8 mouse cellular contexts compared by ENCODE assay signal in genomic region chr5:35893093-35893804, GRCm38 (mm10). TPM values are rescaled to one million over a fixed set of nuclear protein-coding genes. Genes with fewer than 3 reads are reported as not detected.
DNase-seq lines count a peak whose midpoint lies in the region; ATAC-seq and TF ChIP-seq lines count a peak whose summit lies in the region.

Gene Afap1, plus strand, starts transcription at chr5:35893319.

- WGBS in forebrain, embryonic 15.5 days = under 1% methylated on average over 49 of the region's 49 CpGs
- under 1% methylated on average over 49 of the region's 49 CpGs for WGBS in large intestine, adult 2 months
- WGBS in liver, embryonic 16.5 days (ENCODE audit: insufficient replicate concordance) = 1% methylated on average over 49 of the region's 49 CpGs
- under 1% methylated on average over 49 of the region's 49 CpGs for WGBS in neural tube, embryonic 12.5 days
- under 1% methylated on average over 49 of the region's 49 CpGs for WGBS in stomach, postnatal 0 days

- no peak for TF ChIP-seq EP300 in ES-Bruce4 (IDR thresholded peaks at IDR 0.05; ENCODE audit: insufficient read depth, low read depth, low read length)
- TF ChIP-seq EP300 in stomach, postnatal 0 days (optimal IDR thresholded peaks at IDR 0.05) = no peak

- H3K36me3 ChIP-seq in ES-Bruce4 (ENCODE audit: control insufficient read depth, insufficient read depth, low read length, poor library complexity, severe bottlenecking) = no peaks in the 10 kb centered on the region
- no peaks in the 10 kb centered on the region for H3K36me3 ChIP-seq in forebrain, embryonic 15.5 days
- no peaks in the 10 kb centered on the region for H3K36me3 ChIP-seq in liver, embryonic 16.5 days (ENCODE audit: control insufficient read depth, insufficient read depth)
- H3K36me3 ChIP-seq in neural tube, embryonic 12.5 days = no peaks in the 10 kb centered on the region
- H3K36me3 ChIP-seq in stomach, postnatal 0 days (ENCODE audit: control insufficient read depth, insufficient read depth, low read length) = no peaks in the 10 kb centered on the region

- peak; percentile 95 for ATAC-seq in forebrain, embryonic 15.5 days (replicated peaks)
- peak; percentile 89 for ATAC-seq in liver, embryonic 16.5 days (ENCODE audit: low read depth)
- peak; percentile 94 for ATAC-seq in neural tube, embryonic 12.5 days (ENCODE audit: low FRiP score, low read depth)
- peak; percentile 96 for ATAC-seq in stomach, postnatal 0 days (ENCODE audit: low FRiP score, low TSS enrichment)

- DNase-seq in cerebellum, adult 11-12 months = peak; percentile 99
- DNase-seq in heart, postnatal 14 days = peak; percentile 100
- DNase-seq in large intestine, adult 2 months (ENCODE audit: low read depth, low spot score) = peak; percentile 82
- peak; percentile 100 for DNase-seq in stomach, postnatal 0 days (ENCODE audit: low spot score)

- intact Hi-C loops in heart, postnatal 14 days (cut with DNase I) = loop anchor here (5.0 kb wide), 1 partner anchor 34 kb away; no protein-coding TSS in a partner anchor

- peak within 1 kb of the TSS; percentile 60 for H3K9ac ChIP-seq in ES-Bruce4 (ENCODE audit: low read depth, poor library complexity, severe bottlenecking)
- peak within 1 kb of the TSS; percentile 96 for H3K9ac ChIP-seq in forebrain, embryonic 15.5 days (replicated peaks)
- peak within 1 kb of the TSS; percentile 58 for H3K9ac ChIP-seq in liver, embryonic 16.5 days (ENCODE audit: low read depth, low read length)
- H3K9ac ChIP-seq in neural tube, embryonic 12.5 days = peak within 1 kb of the TSS; percentile 87
- peak within 1 kb of the TSS; percentile 95 for H3K9ac ChIP-seq in stomach, postnatal 0 days (ENCODE audit: low read length)

- H3K27ac ChIP-seq in ES-Bruce4 (ENCODE audit: insufficient read depth, low read length) = no peak within 1 kb of the TSS
- H3K27ac ChIP-seq in forebrain, embryonic 15.5 days (replicated peaks) = peak within 1 kb of the TSS; percentile 78
- H3K27ac ChIP-seq in liver, embryonic 16.5 days (ENCODE audit: low read length) = no peak within 1 kb of the TSS
- H3K27ac ChIP-seq in neural tube, embryonic 12.5 days = peak within 1 kb of the TSS; percentile 50; the same call in 1 of the 2 replicates
- peak within 1 kb of the TSS; percentile 83 for H3K27ac ChIP-seq in stomach, postnatal 0 days (replicated peaks)

- TF ChIP-seq POLR2A in ES-Bruce4 (IDR thresholded peaks at IDR 0.05; ENCODE audit: insufficient read depth, low read length) = no peak

- H3K9me3 ChIP-seq in ES-Bruce4 (replicated peaks; ENCODE audit: control insufficient read depth, insufficient read depth, low read length, poor library complexity, severe bottlenecking) = no peaks in the 10 kb centered on the region
- H3K9me3 ChIP-seq in forebrain, embryonic 15.5 days = no peaks in the 10 kb centered on the region
- no peaks in the 10 kb centered on the region for H3K9me3 ChIP-seq in liver, embryonic 16.5 days (replicated peaks; ENCODE audit: control insufficient read depth, low read length)
- no peaks in the 10 kb centered on the region for H3K9me3 ChIP-seq in neural tube, embryonic 12.5 days
- H3K9me3 ChIP-seq in stomach, postnatal 0 days (ENCODE audit: control insufficient read depth, low read length) = no peaks in the 10 kb centered on the region

- H3K4me1 ChIP-seq in ES-Bruce4 (ENCODE audit: control insufficient read depth, insufficient read depth, low read length) = no peaks in the 10 kb centered on the region
- H3K4me1 ChIP-seq in forebrain, embryonic 15.5 days = peaks cover 45% of the 10 kb centered on the region
- peaks cover 3% of the 10 kb centered on the region; the same call in 1 of the 2 replicates for H3K4me1 ChIP-seq in liver, embryonic 16.5 days (ENCODE audit: control insufficient read depth, low read depth, low read length)
- peaks cover 39% of the 10 kb centered on the region for H3K4me1 ChIP-seq in neural tube, embryonic 12.5 days
- H3K4me1 ChIP-seq in stomach, postnatal 0 days (replicated peaks; ENCODE audit: control insufficient read depth, insufficient read depth) = no peaks in the 10 kb centered on the region; the same call in 1 of the 2 replicates

- H3K27me3 ChIP-seq in ES-Bruce4 (ENCODE audit: control insufficient read depth, insufficient read depth, low read length, poor library complexity, severe bottlenecking) = no peaks in the 10 kb centered on the region
- H3K27me3 ChIP-seq in forebrain, embryonic 15.5 days = no peaks in the 10 kb centered on the region
- H3K27me3 ChIP-seq in liver, embryonic 16.5 days (ENCODE audit: control insufficient read depth, insufficient read depth, low read depth, low read length) = peaks cover 18% of the 10 kb centered on the region
- no peaks in the 10 kb centered on the region for H3K27me3 ChIP-seq in neural tube, embryonic 12.5 days (replicated peaks)
- no peaks in the 10 kb centered on the region for H3K27me3 ChIP-seq in stomach, postnatal 0 days (ENCODE audit: control insufficient read depth, insufficient read depth, low read length)

- peak within 1 kb of the TSS; percentile 74 for H3K4me3 ChIP-seq in ES-Bruce4 (ENCODE audit: low read depth, low read length)
- peak within 1 kb of the TSS; percentile 87 for H3K4me3 ChIP-seq in forebrain, embryonic 15.5 days
- H3K4me3 ChIP-seq in liver, embryonic 16.5 days (ENCODE audit: low read depth, low read length) = peak within 1 kb of the TSS; percentile 61
- peak within 1 kb of the TSS; percentile 74 for H3K4me3 ChIP-seq in neural tube, embryonic 12.5 days
- peak within 1 kb of the TSS; percentile 94 for H3K4me3 ChIP-seq in stomach, postnatal 0 days (ENCODE audit: low read depth, low read length)

- no peak for TF ChIP-seq CTCF in ES-Bruce4 (IDR thresholded peaks at IDR 0.05; ENCODE audit: low read depth, low read length)
- TF ChIP-seq CTCF in stomach, postnatal 0 days (IDR thresholded peaks at IDR 0.05; ENCODE audit: low read depth) = no peak

- peak within 1 kb of the TSS; percentile 74 for H3K4me2 ChIP-seq in forebrain, embryonic 15.5 days (replicated peaks)
- peak within 1 kb of the TSS; percentile 66 for H3K4me2 ChIP-seq in liver, embryonic 16.5 days (ENCODE audit: low read depth, low read length)
- peak within 1 kb of the TSS; percentile 90 for H3K4me2 ChIP-seq in neural tube, embryonic 12.5 days (replicated peaks)
- H3K4me2 ChIP-seq in stomach, postnatal 0 days (replicated peaks; ENCODE audit: low read depth) = peak within 1 kb of the TSS; percentile 94

RNA-seq across cellular contexts. Expression of gene Afap1, which starts in this region (rescaled TPM):
- polyA plus RNA-seq in ES-Bruce4 (2011; ENCODE audit: insufficient read depth, insufficient read length, low read depth, missing spikeins) = 31.7 and 33.8 TPM in 2 replicates
- polyA plus RNA-seq in forebrain, embryonic 15.5 days (2015; fragmentation: Nextera tagmentation; extraction: Ambion mirVana) = 52.5 and 55.7 TPM in 2 replicates
- 10 to 100 TPM; 28.3 to 28.7 TPM for total RNA-seq in heart, postnatal 14 days (2021)
- polyA plus RNA-seq in large intestine, adult 2 months (2012; rRNA removed) = 3.8 and 4.7 TPM in 2 replicates
- 1.1 and 1.4 TPM in 2 replicates for polyA plus RNA-seq in liver, embryonic 16.5 days (2015; fragmentation: Nextera tagmentation; extraction: Ambion mirVana)
- polyA plus RNA-seq in neural tube, embryonic 12.5 days (2016; fragmentation: Nextera tagmentation; extraction: Ambion mirVana) = 77.8 and 91.9 TPM in 2 replicates
- polyA plus RNA-seq in stomach, postnatal 0 days (2015; fragmentation: Nextera tagmentation; extraction: Ambion mirVana) = 9.3 and 9.4 TPM in 2 replicates

Comparison
In these comparisons a context has a peak if more than half of its experiments do, and no peak if none do; other contexts are left out.
1. H3K27ac ChIP-seq: peak in forebrain, embryonic 15.5 days (single experiment), neural tube, embryonic 12.5 days (single experiment) and stomach, postnatal 0 days (single experiment); none in ES-Bruce4 (single experiment) and liver, embryonic 16.5 days (single experiment).
2. Peak in every context shown above with its lines, with median percentiles within 50 percentile points of each other: H3K4me3 ChIP-seq, H3K9ac ChIP-seq, DNase-seq, ATAC-seq and H3K4me2 ChIP-seq.